Mouse (Mus musculus) CH12.LX (cell line): Measurements from ENCODE around the gene H1f0.
A peak's percentile ranks its signal among the peaks of the same experiment; 100 is the strongest.

Experiments used
- BHLHE40 ChIP-seq: IDR thresholded peaks from 2 replicates; pipeline ENCODE4 v1.6.1; 2011; ENCODE audit warnings: mild to moderate bottlenecking, low read depth, low read length, improper control_type of control experiment
- CTCF ChIP-seq, 2 experiments: IDR thresholded peaks in 1 of 2; conservative IDR thresholded peaks in 1 of 2; 2 replicates each; pipeline ENCODE4 v1.5.1; 2011 to 2012; ENCODE audit warnings: low read depth in 2 of 2, low read length in 2 of 2, improper control_type of control experiment in 1 of 2, inconsistent platforms in 1 of 2, mild to moderate bottlenecking in 1 of 2, moderate library complexity in 1 of 2
- E2F4 ChIP-seq: IDR thresholded peaks from 2 replicates; pipeline ENCODE4 v1.6.1; 2011; ENCODE audit warnings: low read depth, low read length, improper control_type of control experiment; ENCODE audit not compliant: insufficient replicate concordance
- EP300 ChIP-seq: IDR thresholded peaks from 2 replicates; pipeline ENCODE4 v1.6.1; 2011; ENCODE audit warnings: low read length, improper control_type of control experiment
- JUND ChIP-seq: conservative IDR thresholded peaks from 2 replicates; pipeline ENCODE4 v1.6.1; 2011; ENCODE audit warnings: low read depth, low read length, improper control_type of control experiment
- MAX ChIP-seq: IDR thresholded peaks from 2 replicates; pipeline ENCODE4 v1.6.1; 2011; ENCODE audit warnings: low read length, improper control_type of control experiment
- MEF2A ChIP-seq: IDR thresholded peaks from 2 replicates; pipeline ENCODE4 v1.6.1; 2014; ENCODE audit warnings: low read depth, mild to moderate bottlenecking, inconsistent platforms, low read length, improper control_type of control experiment, borderline replicate concordance
- NELFE ChIP-seq: IDR thresholded peaks from 2 replicates; pipeline ENCODE4 v1.6.1; 2011; ENCODE audit warnings: low read depth, low read length, improper control_type of control experiment
- POLR2A ChIP-seq: IDR thresholded peaks from 2 replicates; pipeline ENCODE4 v1.6.1; 2011; ENCODE audit warnings: low read depth, mild to moderate bottlenecking, improper control_type of control experiment, low read length
- RAD21 ChIP-seq: IDR thresholded peaks from 2 replicates; pipeline ENCODE4 v1.6.1; 2011; ENCODE audit warnings: low read depth, mild to moderate bottlenecking, low read length, improper control_type of control experiment, moderate library complexity
- SMC3 ChIP-seq: IDR thresholded peaks from 2 replicates; pipeline ENCODE4 v1.6.1; 2011; ENCODE audit warnings: low read depth, low read length, improper control_type of control experiment
- TBP ChIP-seq: conservative IDR thresholded peaks from 2 replicates; pipeline ENCODE4 v1.6.1; 2011; ENCODE audit warnings: low read depth, low read length, improper control_type of control experiment
- UBTF ChIP-seq: IDR thresholded peaks from 2 replicates; pipeline ENCODE4 v1.6.1; 2012; ENCODE audit warnings: low read depth, mild to moderate bottlenecking, inconsistent platforms, low read length, improper control_type of control experiment, moderate library complexity
- USF2 ChIP-seq: conservative IDR thresholded peaks from 2 replicates; pipeline ENCODE4 v1.6.1; 2011; ENCODE audit warnings: low read depth, low read length, improper control_type of control experiment

- peak; percentile 39 for TF ChIP-seq POLR2A
- 0 out of 2 replicates have a peak, but pooled peaks have one; percentile 6 for TF ChIP-seq BHLHE40
- TF ChIP-seq E2F4 = no peak
- TF ChIP-seq MAX = no peak
- no peak for TF ChIP-seq JUND
- no peak for TF ChIP-seq USF2
- no peak for TF ChIP-seq TBP
- 0 out of 2 replicates have a peak, but pooled peaks have one; percentile 17 for TF ChIP-seq UBTF
- no peak for TF ChIP-seq CTCF (conservative IDR thresholded peaks at IDR 0.05 in 1 of 2, IDR thresholded peaks at IDR 0.05 in 1 of 2; ENCODE audit: low read depth in 2 of 2, low read length in 2 of 2)
- TF ChIP-seq NELFE = no peak
- no peak for TF ChIP-seq EP300
- TF ChIP-seq RAD21 = no peak
- TF ChIP-seq MEF2A = no peak
- TF ChIP-seq SMC3 = no peak
These were observed 1.4 kb downstream of the H1f0 start for GRCm38 (mm10) chr15:79029519-79030241.
